Mouse (Mus musculus) frontal cortex, postnatal 25 days (tissue): ENCODE measurements at regions not wholly inside any gene's neighbourhood (a gene's known extent, or its start where the extent isn't known, plus 50 kb on each side); places are given as distances from the start of the nearest gene placed in this dataset.

Source experiments
- DNase-seq, 2 experiments: peaks; one replicate each; pipeline ENCODE4 v3.0.0; 2022; ENCODE audit warnings: low spot score in 2 of 2

DNA sequence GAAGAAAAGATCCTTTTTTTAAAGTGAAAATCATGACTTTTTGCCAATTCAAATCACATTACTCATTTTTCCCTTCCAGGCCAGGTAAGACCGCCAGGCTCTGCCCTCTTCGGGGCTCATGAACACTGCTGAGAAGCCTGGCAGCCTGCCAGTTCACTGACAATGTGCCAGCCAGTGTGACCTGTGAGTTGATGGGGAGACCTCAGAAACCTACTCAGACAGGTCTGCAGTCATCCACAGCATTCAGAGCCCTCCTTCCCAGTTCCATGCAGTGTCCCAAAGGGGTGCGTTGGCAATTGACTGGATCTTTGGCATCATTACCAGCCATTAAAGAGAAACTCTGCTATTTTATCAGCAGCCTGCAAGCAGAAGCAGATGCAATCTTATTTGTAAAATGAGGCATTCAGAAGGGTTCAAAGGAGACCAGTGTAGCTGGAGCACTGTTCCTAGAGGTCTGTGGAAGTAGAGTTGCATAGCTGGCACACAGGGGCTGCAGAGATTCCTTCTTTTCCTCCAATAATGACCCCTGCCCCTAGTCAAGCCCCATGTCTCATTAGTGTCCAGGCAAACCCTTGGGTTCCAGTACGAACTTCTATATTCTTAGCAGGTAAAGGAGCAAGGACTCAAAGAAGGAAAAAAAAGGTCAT is 384.4 kb downstream of the Rapgef2 start:
- peak in 1 of 2 experiments; percentile 14 for DNase-seq

DNA sequence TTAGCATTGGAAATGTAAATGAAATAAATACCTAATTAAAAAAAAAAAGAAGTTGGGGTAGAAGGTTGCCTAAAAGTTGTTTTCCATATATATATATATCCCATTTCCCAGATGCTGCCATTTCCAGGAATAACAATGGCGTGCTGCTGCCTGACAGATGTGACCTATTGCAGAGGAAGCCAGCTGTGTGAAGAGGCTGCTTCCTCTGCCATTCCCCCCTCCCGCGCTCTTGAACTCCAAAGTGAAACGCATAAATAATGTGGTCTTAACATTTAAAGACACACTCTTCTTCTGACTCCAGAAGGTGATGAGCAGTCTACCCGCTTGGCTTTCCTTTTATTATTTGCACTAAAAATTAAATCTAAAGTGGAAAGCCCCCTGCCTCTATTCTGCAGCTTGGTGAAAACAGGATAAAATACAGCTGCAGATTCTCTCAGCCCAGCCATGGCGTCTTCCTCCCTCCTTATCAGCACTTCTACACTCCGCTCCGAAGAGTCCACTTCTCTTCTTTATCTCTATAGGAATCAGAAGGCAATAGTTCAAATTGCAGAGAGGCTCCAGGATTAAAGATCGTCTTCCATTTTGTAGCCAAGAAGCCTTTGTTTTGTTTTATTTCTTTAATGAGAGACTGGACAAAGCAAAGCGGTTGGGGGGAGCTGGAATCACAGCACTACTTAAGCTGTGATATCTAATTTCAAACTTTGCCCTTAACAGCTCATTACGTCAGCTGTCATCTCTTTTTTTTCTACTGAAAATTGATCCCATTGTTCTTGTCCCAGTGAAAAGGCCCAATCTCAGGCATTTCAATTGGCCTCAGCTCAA is 385.1 kb downstream of the Rapgef2 start:
- DNase-seq, result no peak

DNA sequence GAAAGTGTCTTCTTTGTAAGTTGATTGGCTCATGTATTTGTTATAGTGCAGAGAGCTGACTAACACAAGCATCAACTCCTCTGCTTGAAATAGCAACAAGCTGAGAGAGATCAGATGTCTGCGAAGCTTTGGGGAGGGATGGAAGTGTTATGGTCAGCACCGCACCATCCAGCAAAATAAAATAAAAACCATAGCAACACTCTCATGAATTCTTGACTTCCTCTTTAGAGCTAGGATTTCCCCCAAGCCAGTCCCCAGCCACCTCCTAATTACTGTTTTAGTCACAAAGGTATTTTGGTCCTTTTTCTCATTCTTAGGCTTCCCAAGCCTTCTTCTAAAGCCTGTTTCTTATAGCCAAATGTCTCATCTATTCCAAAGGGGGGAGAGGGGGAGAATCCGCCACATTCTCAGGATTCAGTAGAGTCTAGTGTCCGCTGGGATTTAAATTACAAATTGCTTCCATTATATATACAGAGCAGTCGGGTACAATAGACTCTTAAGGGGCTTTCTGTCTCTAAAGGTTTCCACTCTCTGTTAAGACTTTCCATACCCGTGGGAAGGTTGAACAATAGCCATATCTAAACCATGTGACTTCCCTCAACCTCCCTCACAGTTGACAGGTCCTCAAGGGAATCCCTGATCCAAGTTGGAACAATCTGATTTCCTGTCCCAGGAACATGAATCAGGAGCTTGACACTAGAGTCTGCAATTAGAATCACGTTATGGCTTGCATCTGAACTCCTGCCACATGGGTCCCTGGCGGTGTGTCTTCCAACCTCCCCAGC is 386.7 kb downstream of the Rapgef2 start:
- no peak for DNase-seq

DNA sequence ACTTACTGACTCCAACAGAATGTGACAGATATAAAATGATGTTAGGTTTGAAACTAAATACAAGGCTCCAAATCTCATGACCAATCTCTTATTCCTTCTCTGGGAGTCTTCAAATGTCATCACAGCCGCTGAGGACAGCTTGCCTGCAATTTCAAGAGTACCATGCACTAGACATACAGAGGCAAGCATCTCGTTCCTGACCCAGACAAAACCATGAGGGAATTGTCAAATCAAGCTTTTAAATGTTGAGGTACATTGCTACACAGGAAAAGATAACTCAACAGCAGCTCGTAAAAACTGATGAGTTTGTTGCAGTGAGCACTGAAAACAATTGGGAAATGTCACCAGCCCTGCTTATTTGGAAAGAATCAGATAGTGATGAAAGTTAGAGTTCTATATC is 397.0 kb downstream of the Rapgef2 start:
- DNase-seq, result no peak

DNA sequence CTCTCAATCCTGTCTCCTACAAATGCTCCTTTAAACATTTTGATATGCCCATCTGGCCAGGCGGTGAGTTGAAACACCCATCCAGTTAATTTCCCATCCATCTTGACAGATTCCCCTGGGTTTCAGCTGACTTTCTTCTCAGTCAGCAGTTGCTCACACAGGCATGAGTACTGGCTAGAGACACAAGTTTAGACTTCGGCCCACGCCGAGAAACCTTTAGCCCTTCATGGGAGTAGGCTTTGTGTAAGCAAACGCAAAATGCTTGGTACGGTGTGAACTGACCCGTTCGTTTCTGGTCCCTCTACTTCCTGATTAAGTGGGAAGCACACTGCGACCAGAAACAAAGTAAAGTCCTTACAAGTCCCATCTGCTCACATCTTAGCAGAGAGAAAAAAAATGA is 401.6 kb downstream of the Rapgef2 start:
- no peak for DNase-seq

DNA sequence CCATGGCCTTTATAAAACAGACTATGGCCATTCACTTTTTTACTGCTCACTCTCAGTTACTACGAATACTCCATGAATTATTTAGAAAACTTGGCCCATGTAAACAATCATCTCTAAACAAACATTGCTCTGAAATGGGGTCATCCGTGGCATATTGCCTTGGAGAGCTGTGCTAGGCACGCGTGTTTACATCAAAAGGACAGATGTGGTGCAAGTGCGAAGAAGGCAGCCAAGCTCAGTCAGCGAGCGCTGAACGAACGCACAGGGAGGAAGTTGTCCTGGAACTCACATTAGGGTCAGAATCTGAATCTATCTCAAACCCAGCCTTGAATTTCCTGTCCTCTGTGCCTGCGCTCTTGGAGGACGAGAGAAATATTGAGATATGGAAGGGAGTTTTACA is 402.3 kb downstream of the Rapgef2 start:
- DNase-seq, result no peak

DNA sequence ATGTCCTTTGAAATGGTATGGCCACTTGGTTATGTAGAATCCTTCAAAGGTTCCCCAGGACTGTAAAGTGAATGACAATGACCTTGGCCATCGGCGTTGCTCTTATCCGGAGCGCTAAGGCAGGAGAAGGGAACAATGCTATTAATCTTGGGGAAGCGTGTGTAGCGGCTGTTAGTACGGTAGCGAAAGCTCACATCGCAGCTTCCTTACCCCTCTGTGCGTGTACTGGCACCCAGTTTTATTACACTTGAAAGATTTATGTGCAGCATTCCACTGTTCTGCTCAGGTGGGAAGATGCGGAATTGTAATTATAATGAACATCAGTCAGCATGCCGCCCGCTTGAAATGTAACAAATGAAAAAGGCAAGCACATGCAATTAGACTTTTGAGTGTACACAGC is 406.2 kb downstream of the Rapgef2 start:
- DNase-seq, result no peak

DNA sequence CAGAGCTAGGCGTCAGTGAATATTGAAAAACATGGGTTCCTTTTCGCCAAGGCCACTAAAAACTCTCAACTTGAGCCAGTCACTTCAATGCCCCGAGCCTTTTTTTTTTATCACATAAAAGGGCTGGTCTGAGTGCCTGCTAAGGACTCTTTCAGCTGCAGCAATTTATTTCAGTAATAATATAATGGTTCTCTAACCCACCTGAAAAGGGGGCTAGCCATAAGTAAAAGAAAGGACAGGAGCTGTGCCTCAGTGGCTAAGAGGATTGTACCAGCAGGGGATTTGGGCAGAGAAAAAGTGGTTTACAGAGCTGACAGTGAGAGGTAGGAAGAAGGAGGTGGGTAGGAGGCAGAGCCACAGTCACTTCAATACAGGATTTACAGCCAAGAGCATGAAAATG is 409.0 kb downstream of the Rapgef2 start:
- DNase-seq, result no peak

DNA sequence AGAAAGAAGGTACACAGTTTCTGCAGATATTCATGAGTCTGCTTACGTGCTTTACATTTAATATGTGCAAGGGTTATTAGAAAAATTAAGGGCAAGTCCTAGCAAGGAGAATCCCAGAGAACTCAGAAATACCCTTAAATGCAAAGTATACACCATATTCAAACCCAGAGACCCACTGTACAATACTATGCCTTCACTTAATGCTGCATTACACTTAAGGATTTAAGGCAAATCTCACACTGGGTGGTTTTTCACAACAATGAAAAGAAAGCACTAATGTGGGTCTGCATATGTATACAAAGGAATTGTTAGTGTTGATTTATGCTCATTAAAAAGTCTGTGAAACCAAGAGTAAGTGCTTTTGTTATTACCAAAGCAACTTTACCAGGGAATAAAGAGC is 419.4 kb downstream of the Rapgef2 start:
- no peak for DNase-seq

DNA sequence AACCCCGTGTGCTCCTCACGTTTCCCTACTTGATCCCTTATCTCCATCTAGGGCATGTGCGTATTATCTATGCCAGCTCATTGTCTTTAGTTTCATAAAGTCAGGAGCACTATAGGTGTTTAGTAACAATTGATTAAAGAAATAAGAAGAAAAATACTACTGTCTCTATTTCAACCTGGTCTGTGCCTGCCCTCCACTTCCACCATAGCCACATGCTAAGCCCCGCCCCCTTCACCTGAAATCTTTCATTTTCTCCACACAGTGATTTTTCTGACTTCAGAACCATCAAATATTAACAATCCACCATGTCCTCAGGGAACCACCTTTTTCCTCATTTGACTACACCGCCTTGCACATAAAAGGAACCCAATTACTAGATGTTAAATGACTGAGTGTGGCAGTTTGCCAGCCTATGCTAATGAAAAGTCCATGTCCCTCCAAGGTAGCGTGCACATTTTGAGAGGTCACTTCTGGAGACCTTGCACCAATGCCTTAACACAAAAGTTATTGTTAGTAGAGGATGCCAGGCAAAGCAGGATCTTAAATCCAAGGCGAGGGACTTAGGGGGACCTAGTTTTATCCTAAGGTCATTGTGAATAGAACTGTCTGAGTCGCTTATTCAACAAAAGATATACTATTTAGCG is 420.1 kb downstream of the Rapgef2 start:
- no peak for DNase-seq

DNA sequence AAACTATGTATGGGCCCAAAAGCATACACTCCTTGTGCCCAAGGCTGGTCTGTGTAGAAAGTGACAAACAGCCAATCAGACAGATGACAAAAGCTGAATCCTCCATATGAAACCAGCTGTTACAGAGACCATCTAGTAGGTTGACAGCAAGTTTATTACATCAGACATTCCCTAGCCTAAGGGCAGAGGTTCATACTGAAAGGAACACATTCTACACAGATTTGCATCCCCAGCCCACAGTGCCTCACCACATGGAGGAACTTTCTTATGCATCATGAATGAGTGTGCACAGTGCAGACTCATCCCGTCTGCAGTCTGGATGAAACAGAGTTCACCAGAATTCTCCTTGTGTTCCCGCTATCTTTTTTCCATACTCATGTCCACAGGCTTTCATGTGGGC is 423.3 kb downstream of the Rapgef2 start:
- no peak for DNase-seq

DNA sequence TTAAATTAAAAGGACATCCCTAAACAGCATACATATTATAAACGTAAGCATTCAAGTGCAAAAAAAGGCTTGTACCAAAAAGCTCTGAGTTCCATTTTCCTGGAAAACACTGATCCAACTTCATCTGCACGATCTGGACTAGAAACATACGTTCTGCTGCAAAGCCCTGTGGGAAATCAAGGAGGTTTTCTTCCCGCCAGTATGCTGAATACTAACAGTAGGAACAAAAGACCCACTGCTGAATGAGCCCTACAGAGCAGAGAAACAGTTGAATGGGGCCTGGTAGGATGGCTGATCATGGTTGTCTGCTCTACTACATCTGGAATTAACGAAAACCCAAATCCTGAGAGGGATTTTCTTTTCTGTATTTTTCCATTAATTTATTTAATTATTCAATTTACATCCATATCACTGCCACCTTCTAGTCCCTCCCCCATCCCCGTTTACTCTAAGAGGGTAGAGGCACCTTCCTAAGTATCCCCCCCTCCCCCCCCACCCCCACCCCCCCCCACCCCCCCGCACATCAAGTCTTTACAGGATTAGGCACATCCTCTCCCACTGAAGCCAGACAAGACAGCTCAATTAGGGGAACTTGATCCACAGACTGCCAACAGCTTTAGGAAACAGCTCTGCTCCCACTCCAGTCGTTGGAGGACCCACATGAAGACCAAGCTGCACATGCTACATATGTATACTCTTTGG is 439.5 kb downstream of the Rapgef2 start:
- DNase-seq, result no peak

DNA sequence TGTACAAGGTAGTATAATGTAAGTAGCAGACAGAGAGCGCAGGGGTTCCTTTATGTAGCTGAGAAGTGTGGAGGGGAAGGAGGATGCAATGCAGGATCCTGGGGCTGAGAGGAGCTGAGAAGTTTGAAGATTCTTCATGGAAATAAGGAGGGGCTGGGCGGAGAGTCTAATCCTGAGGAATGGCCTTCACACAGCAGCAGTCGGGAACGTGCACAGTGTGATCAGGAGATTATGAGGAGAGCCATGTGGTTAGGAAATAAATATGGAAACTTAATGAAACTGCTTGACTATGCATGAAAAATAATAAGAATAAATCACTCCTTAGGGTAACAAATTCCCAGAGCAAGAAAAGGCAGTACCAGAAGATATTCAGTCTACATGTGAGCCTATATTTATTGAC is 445.1 kb downstream of the Rapgef2 start:
- DNase-seq, result no peak

DNA sequence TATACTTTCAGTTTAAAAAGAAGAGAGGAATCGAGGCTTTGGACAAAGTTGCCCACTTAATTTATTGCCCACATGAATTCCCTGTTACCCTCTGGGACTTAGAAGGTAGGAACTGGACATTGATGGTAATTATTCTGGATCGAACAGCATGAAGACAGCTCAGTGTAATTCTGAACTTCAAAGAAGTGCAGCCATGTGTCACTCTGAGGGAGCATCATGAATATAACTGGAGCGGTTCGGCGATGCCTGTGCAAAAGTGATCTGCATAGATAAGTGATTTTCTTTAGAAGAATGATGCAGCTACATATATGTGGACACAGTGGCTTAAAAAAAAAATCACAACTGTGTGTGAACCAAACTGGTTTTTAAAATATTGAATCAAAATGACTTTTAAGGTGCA is 449.5 kb downstream of the Rapgef2 start:
- DNase-seq, result no peak

DNA sequence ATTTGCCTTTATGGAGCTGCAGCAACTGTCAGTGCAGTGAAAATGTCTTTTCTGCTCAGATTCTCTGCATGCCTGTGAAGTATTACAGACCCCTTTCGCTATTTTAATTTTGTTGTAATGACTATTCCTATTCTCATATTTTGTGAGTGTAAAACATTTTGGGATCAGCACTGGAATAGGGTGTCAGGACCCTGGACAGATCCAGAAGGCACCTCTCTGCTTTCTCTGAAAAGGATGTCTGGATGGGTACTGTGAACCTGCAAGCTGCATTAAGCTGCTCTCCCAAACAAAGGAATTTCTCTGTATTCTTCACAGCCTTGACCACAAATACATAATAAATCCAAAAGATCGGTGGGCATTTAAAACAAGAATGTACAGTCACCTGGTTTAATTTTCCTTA is 460.8 kb downstream of the Rapgef2 start:
- DNase-seq, result no peak

DNA sequence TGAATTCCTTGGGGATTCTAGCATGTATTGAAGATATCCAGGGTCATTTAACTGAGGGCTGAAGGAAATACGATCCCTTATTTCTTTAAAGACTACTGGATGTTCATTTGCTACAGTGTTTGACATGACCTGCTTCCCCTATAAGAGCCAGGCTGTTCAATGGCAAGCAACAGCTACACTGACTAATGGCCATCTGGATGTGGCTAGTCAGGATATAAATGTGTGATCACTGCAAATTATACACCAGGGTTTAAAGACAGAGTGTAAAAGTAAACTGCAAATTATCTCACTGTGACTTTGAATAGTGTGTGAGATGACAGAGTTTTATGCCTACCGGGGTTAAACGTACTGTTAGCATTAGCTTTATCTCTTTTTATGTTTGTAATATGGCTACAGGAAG is 473.9 kb downstream of the Rapgef2 start:
- no peak for DNase-seq

DNA sequence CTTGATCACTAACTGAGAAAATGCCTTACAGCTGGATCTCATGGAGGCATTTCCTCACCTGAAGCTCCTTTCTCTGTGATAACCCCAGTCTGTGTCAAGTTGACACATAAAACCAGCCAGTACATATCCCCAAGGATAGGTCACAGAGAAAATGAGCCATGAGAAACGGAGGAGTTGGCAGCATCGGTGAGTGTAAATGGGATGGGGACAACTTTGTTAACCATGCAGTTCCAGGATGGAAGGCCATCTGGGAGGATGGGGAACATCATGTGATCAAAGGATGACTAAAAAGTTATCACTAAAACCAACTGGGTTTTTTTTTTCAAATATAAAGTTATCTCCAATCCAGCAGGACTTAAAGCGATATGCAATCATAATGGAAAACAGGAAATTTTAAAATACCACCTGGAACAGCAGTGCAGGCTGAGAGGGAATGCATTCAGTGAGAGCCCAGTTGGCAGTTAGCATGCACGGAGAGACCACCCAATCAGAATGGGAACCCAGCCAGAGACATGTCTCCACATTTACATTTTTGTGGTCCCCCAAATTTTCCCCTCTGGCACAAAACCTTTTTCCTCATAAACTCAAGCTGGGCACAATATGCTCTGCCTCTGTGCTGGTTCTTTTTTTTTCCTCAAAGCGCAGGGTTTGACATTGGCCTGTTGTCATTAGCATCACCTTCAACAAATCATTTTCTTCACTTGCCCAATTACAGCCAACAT is 475.7 kb downstream of the Rapgef2 start:
- DNase-seq, result no peak

DNA sequence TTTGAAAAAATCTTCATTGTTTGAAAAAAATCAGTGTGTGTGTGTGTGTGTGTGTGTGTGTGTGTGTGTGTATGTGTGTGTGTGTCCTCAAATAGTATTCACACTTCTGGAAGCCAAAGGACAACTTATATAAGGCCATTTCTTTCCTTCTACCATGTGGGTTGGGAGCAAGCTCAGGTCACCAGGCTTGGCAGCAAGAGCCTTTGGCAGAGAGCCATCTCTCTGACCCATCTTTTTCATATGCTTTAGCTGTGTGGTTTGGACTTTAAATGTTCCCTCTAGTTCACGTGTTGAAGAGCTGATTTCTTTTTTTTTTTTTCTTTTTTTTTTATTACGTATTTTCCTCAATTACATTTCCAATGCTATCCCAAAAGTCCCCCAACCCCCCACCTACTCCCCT is 483.1 kb downstream of the Rapgef2 start:
- no peak for DNase-seq

DNA sequence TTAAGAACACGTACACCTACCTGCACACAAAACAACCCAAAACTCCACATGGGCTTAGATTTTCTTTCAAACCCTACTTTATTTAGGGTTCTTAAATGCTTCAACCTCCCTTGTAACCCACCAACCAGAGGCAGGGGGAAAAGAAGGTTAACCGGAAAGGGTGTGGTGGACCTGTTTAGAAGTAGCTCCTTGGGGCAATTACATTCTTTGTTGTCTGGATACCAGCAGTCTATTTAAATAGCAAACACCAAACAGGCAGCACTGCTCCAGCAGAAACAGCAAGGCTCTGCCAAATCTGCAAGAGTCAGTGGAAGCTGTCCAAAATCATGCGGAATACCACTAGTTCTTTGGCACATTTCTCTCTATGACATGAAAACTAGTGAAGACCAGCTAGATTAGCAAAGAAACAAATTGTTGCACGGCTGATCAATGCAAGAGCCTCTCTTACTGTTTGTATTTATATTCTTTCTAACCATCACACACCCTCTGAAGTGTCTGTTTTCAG is 490.3 kb downstream of the Rapgef2 start:
- no peak for DNase-seq

DNA sequence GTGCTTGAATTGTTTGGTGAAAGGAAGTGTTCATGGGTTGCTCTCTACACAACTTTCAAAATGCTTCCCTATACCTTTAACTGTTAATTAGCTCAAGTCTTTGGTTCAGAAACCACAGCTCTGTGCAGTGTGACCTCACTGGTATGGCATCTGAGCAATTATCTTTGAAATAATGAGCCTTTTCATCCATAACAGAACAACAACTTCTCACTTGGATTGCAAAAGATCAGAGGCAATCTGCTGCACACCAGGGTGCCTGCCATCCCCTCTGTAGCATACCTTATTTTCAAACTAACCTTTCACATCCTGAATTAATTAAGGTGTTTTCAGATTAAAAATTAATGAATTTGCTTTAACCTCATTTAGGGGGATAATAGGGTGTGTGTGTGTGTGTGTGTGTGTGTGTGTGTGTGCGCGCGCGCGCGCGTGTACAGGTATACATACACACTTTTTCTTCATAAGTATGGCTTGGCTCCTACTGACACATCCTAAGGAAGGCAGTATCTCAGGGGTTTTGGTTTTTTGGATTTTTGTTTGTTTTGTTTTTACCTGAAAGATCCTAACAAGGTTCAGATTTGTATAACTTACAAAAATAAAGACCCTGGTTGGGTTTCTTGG is 493.8 kb downstream of the Rapgef2 start:
- DNase-seq, result no peak
